Mouse (Mus musculus): ENCODE data around the gene Styx. TPM values are rescaled to one million over a fixed set of nuclear protein-coding genes. Genes with fewer than 3 reads are reported as not detected.

Gene Styx
- polyA plus RNA-seq, 1 experiment from 2014 or later, result 61.4 TPM

DNA sequence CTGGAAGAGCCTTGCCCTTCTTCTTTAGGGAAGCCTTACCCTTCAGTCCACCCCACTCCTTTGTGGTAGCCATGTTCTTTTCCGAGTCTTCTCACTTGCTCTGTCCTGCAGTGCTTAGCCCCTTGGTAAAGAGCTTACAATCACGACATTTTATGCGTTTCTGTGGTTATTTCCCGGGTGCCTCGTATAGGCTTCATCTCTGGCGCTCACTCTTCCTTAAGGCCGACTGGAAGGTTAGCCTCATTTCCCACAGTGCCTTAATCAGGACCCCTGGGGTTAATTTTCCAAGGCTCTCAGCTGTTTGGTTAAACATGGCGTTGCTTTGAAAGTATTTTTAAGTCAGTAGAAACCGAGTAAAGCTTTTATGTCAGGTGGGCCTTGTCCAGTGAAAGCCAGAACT, 88.5 kb downstream of the Styx start:
- no peaks in the 10 kb centered on the region for H3K9me3 ChIP-seq (ENCODE audit: control insufficient read depth, low read length)
- WGBS, result 82% methylated on average over 9 of the region's 9 CpGs
- no peak for ATAC-seq (replicated peaks; ENCODE audit: low FRiP score, low TSS enrichment, low read depth)

DNA sequence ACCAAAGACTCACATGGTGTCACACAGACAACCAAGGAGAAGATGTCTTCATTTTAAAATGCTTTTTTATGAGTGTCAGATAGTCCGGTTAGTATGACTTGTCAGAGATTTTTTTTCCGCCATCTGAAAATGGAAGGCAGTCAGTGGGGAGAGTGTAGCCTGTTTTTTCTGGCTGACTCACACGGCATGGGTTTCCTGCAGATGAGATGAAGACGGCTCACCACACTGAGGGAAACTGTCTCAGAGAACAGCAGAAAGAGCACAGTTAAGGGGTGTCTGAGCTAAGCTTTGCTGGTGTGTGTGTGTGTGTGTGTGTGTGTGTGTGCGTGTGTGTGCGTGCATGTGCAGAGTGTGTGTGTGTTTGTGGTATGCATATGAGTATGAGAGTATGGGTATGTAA, 90.4 kb downstream of the Styx start:
- Histone ChIP-seq H3K27ac (ENCODE audit: low read depth) (no peak overlapping the region), H3K27me3 (replicated peaks; ENCODE audit: control insufficient read depth, insufficient read depth, low read length) (no peaks in the 10 kb centered on the region), H3K4me1 (replicated peaks; ENCODE audit: control insufficient read depth, insufficient read depth, low read length) (peaks cover 17% of the 10 kb centered on the region), H3K4me3 (ENCODE audit: low read depth, low read length) (no peak overlapping the region), H3K36me3 (ENCODE audit: control insufficient read depth, insufficient read depth, low read length) (no peaks in the 10 kb centered on the region), H3K4me2 (ENCODE audit: low read length) (no peak overlapping the region), H3K9me3 (ENCODE audit: control insufficient read depth, low read length) (no peaks in the 10 kb centered on the region), H3K9ac (ENCODE audit: low read length) (no peak overlapping the region)
- ATAC-seq (replicated peaks; ENCODE audit: low FRiP score, low TSS enrichment, low read depth) (no peak), DNase-seq (ENCODE audit: low spot score) (no peak)
- 76% methylated on average over 6 of the region's 6 CpGs for WGBS

More for the DNA sequence above, 88.5 kb downstream of the Styx start:
- H3K4me1 ChIP-seq (replicated peaks; ENCODE audit: control insufficient read depth, insufficient read depth, low read length), result peaks cover 14% of the 10 kb centered on the region
- H3K27ac ChIP-seq (ENCODE audit: low read depth), result no peak overlapping the region
- no peak overlapping the region for H3K9ac ChIP-seq (ENCODE audit: low read length)
- H3K27me3 ChIP-seq (replicated peaks; ENCODE audit: control insufficient read depth, insufficient read depth, low read length), result no peaks in the 10 kb centered on the region
- DNase-seq (ENCODE audit: low spot score), result no peak
- no peaks in the 10 kb centered on the region for H3K36me3 ChIP-seq (ENCODE audit: control insufficient read depth, insufficient read depth, low read length)
- no peak overlapping the region for H3K4me3 ChIP-seq (ENCODE audit: low read depth, low read length)
- H3K4me2 ChIP-seq (ENCODE audit: low read length), result no peak overlapping the region

DNA sequence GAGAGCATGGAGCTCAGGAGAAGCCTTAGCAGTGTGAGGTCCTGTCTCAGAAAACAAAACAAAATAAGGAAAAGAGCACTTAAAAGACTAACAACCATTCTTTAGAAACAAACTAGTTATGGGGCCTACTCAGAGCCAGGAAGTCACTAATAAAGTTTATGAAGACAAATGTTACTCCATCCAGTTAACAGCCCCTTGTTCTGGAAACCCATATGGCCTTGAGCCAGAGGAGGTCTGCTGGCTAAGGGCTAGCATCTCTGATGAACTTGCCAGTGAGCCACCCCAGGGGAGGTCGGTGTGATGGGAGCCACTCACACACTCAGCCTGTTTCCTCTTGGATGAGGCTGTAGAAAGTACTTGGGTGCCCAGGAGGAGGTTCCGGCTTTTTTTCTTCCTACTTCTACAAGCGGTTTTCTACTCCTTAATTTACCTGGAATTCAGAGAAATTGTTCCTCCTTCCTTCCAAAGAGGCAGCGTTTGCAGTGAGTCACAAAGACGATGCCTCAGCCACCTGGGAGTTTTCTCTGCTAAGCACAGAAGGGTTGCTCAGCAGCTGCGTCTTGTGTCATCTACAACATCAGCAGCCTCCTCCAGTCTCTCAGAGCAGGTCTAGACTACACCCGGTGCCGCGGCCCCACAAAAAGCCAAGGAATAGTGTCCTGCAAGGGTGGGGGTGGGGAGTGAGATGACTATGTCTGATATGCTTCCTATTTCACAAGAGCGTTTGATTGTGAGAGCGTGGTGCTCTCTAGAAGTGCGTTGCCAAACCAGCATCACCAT, 92.1 kb downstream of the Styx start:
- no peak for ATAC-seq (replicated peaks; ENCODE audit: low FRiP score, low TSS enrichment, low read depth)
- Histone ChIP-seq H3K4me1 (replicated peaks; ENCODE audit: control insufficient read depth, insufficient read depth, low read length) (peaks cover 14% of the 10 kb centered on the region), H3K27me3 (replicated peaks; ENCODE audit: control insufficient read depth, insufficient read depth, low read length) (no peaks in the 10 kb centered on the region), H3K36me3 (ENCODE audit: control insufficient read depth, insufficient read depth, low read length) (no peaks in the 10 kb centered on the region), H3K27ac (ENCODE audit: low read depth) (no peak overlapping the region), H3K9me3 (ENCODE audit: control insufficient read depth, low read length) (no peaks in the 10 kb centered on the region), H3K4me2 (ENCODE audit: low read length) (no peak overlapping the region), H3K9ac (ENCODE audit: low read length) (no peak overlapping the region), H3K4me3 (ENCODE audit: low read depth, low read length) (no peak overlapping the region)
- no peak for DNase-seq (ENCODE audit: low spot score)
- WGBS, result 48% methylated on average over 12 of the region's 12 CpGs

GRCm38 (mm10) chr14:45444870-45445269, 94.0 kb downstream of the Styx start:
- Histone ChIP-seq H3K27ac (ENCODE audit: low read depth) (no peak overlapping the region), H3K4me2 (ENCODE audit: low read length) (no peak overlapping the region), H3K9me3 (ENCODE audit: control insufficient read depth, low read length) (no peaks in the 10 kb centered on the region), H3K27me3 (replicated peaks; ENCODE audit: control insufficient read depth, insufficient read depth, low read length) (no peaks in the 10 kb centered on the region), H3K4me1 (replicated peaks; ENCODE audit: control insufficient read depth, insufficient read depth, low read length) (peaks cover 10% of the 10 kb centered on the region; the same call in 1 of the 2 replicates), H3K4me3 (ENCODE audit: low read depth, low read length) (no peak overlapping the region), H3K9ac (ENCODE audit: low read length) (no peak overlapping the region), H3K36me3 (ENCODE audit: control insufficient read depth, insufficient read depth, low read length) (no peaks in the 10 kb centered on the region)
- WGBS, result 43% methylated on average over 7 of the region's 7 CpGs
- ATAC-seq (replicated peaks; ENCODE audit: low FRiP score, low TSS enrichment, low read depth), result 0 out of 2 replicates have a peak, but pooled peaks have one; percentile 56
- no peak for DNase-seq (ENCODE audit: low spot score)

DNA sequence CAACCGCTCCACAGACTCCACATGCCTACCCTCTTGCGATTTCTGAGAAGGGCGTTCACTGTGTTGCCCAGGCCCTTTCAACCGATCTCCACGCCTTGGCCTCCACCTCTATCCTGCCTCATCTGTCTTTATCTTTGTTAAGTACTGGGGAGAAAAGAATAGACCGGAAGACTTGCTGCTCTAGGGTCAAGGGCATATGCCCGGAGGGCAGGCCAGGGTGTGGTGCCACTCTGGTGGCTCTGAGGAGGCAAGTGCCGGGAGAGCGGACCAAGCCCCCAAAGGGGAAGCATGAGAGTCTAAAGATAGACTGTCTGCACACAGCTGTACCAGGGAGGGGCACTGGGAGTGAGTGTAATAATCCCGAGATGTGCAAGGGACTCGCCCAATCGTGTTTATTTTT, 94.6 kb downstream of the Styx start:
- Histone ChIP-seq H3K4me2 (ENCODE audit: low read length) (no peak overlapping the region), H3K4me1 (replicated peaks; ENCODE audit: control insufficient read depth, insufficient read depth, low read length) (peaks cover 10% of the 10 kb centered on the region; the same call in 1 of the 2 replicates), H3K36me3 (ENCODE audit: control insufficient read depth, insufficient read depth, low read length) (no peaks in the 10 kb centered on the region), H3K27me3 (replicated peaks; ENCODE audit: control insufficient read depth, insufficient read depth, low read length) (no peaks in the 10 kb centered on the region), H3K9me3 (ENCODE audit: control insufficient read depth, low read length) (no peaks in the 10 kb centered on the region), H3K9ac (ENCODE audit: low read length) (no peak overlapping the region), H3K4me3 (ENCODE audit: low read depth, low read length) (no peak overlapping the region), H3K27ac (ENCODE audit: low read depth) (no peak overlapping the region)
- DNase-seq (ENCODE audit: low spot score), result no peak
- 56% methylated on average over 12 of the region's 12 CpGs for WGBS
- ATAC-seq (replicated peaks; ENCODE audit: low FRiP score, low TSS enrichment, low read depth), result no peak

DNA sequence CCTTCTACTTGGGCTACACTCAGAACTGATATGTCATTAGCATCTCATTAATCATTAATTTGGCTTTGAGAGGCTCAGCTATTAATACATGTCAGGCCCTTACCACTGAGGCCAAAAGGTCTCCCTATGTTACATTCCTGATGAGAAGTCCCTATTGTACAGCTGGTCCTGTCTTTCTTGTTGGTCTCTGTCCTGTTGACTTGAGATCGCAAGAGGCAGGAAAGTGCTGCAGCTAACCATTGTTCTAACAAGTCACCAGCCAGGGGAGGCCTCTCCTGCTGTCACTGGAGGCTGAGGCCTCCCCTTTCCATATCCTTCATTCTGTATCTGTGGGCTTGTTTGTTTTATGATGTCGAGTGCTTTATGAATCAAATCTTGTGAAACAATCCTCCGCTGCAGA, 95.9 kb downstream of the Styx start:
- no peak for ATAC-seq (replicated peaks; ENCODE audit: low FRiP score, low TSS enrichment, low read depth)
- H3K4me3 ChIP-seq (ENCODE audit: low read depth, low read length), result no peak overlapping the region
- H3K27ac ChIP-seq (ENCODE audit: low read depth), result no peak overlapping the region
- no peak overlapping the region for H3K9ac ChIP-seq (ENCODE audit: low read length)
- H3K27me3 ChIP-seq (replicated peaks; ENCODE audit: control insufficient read depth, insufficient read depth, low read length), result no peaks in the 10 kb centered on the region
- WGBS, result 68% methylated on average over 3 of the region's 3 CpGs
- no peaks in the 10 kb centered on the region for H3K36me3 ChIP-seq (ENCODE audit: control insufficient read depth, insufficient read depth, low read length)
- DNase-seq (ENCODE audit: low spot score), result no peak
- H3K4me2 ChIP-seq (ENCODE audit: low read length), result no peak overlapping the region
- H3K9me3 ChIP-seq (ENCODE audit: control insufficient read depth, low read length), result no peaks in the 10 kb centered on the region
- H3K4me1 ChIP-seq (replicated peaks; ENCODE audit: control insufficient read depth, insufficient read depth, low read length), result peaks cover 10% of the 10 kb centered on the region; the same call in 1 of the 2 replicates

DNA sequence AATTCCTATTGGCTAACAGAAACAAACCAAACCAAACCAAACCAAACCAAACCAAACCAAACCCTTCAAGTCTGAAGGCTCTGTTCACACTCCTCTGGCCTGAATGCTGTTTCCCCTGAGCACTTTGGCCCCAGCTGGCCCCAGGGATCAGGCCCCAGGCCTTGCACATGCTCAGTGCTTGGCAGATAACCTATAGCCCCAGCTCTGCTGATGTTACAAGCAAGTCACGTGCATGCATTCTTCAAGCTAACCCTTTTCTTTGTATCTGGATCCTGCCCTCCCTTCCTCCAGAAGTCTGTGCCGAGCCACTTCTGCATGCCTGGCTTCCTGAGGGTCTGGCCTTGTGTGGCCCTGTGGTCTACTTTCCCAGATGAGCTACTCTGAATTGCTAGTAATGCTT, 100.2 kb downstream of the Styx start:
- Histone ChIP-seq H3K27me3 (replicated peaks; ENCODE audit: control insufficient read depth, insufficient read depth, low read length) (no peaks in the 10 kb centered on the region), H3K4me2 (ENCODE audit: low read length) (no peak overlapping the region), H3K4me1 (replicated peaks; ENCODE audit: control insufficient read depth, insufficient read depth, low read length) (peaks cover 42% of the 10 kb centered on the region), H3K27ac (ENCODE audit: low read depth) (no peak overlapping the region), H3K9ac (ENCODE audit: low read length) (no peak overlapping the region), H3K36me3 (ENCODE audit: control insufficient read depth, insufficient read depth, low read length) (no peaks in the 10 kb centered on the region), H3K4me3 (ENCODE audit: low read depth, low read length) (no peak overlapping the region), H3K9me3 (ENCODE audit: control insufficient read depth, low read length) (no peaks in the 10 kb centered on the region)
- ATAC-seq (replicated peaks; ENCODE audit: low FRiP score, low TSS enrichment, low read depth) (no peak), DNase-seq (ENCODE audit: low spot score) (no peak)
- 48% methylated on average over 2 of the region's 2 CpGs for WGBS

- Histone ChIP-seq H3K27me3 (replicated peaks; ENCODE audit: control insufficient read depth, insufficient read depth, low read length) (no peaks in the 10 kb centered on the region), H3K36me3 (ENCODE audit: control insufficient read depth, insufficient read depth, low read length) (no peaks in the 10 kb centered on the region), H3K27ac (ENCODE audit: low read depth) (peak overlapping the region; percentile 64; the same call in 1 of the 2 replicates), H3K9ac (ENCODE audit: low read length) (no peak overlapping the region), H3K4me1 (replicated peaks; ENCODE audit: control insufficient read depth, insufficient read depth, low read length) (peaks cover 47% of the 10 kb centered on the region), H3K4me3 (ENCODE audit: low read depth, low read length) (no peak overlapping the region), H3K9me3 (ENCODE audit: control insufficient read depth, low read length) (no peaks in the 10 kb centered on the region), H3K4me2 (ENCODE audit: low read length) (no peak overlapping the region)
- ATAC-seq (replicated peaks; ENCODE audit: low FRiP score, low TSS enrichment, low read depth) (no peak), DNase-seq (ENCODE audit: low spot score) (no peak)
- 26% methylated on average over 4 of the region's 4 CpGs for WGBS
Observed at GRCm38 (mm10) chr14:45452148-45452547, 101.3 kb downstream of the Styx start.

Measured in intestine, embryonic 14.5 days (tissue).